Mouse (Mus musculus): ENCODE results near the gene Fam160a2.
"Not testable (repeated sequence)": the region's sequence is repeated elsewhere in the genome, so short reads cannot be mapped to it uniquely, and the experiment has no call there.

The Fam160a2 gene

GRCm38 (mm10) chr7:105394606-105395005 lies 5.2 kb downstream of the Fam160a2 start:
- DNase-seq (ENCODE audit: low read depth, low spot score), result no peak

- no peak for DNase-seq (ENCODE audit: low read depth, low spot score)
These were observed 9.6 kb downstream of the Fam160a2 start for GRCm38 (mm10) chr7:105390236-105390635.

GRCm38 (mm10) chr7:105387696-105388095 lies 12.2 kb downstream of the Fam160a2 start:
- no peak for DNase-seq (ENCODE audit: low read depth, low spot score)

GRCm38 (mm10) chr7:105380329-105380728 lies 19.5 kb downstream of the Fam160a2 start:
- DNase-seq (ENCODE audit: low read depth, low spot score), result no peak

- no peak for DNase-seq (ENCODE audit: low read depth, low spot score)
These were observed 25.0 kb downstream of the Fam160a2 start, which contains the start of gene Gm5901 for GRCm38 (mm10) chr7:105374866-105375265. Gm5901 (plus strand) TSS chr7:105375038.

- DNase-seq (ENCODE audit: low read depth, low spot score), result no peak
These were observed 25.9 kb downstream of the Fam160a2 start for GRCm38 (mm10) chr7:105373976-105374375.

- DNase-seq (ENCODE audit: low read depth, low spot score), result no peak
These were observed 26.3 kb downstream of the Fam160a2 start for GRCm38 (mm10) chr7:105373509-105373908.

- DNase-seq (ENCODE audit: low read depth, low spot score), result no peak
These were observed 26.9 kb downstream of the Fam160a2 start for GRCm38 (mm10) chr7:105372912-105373311.

GRCm38 (mm10) chr7:105368521-105368920 lies 31.3 kb downstream of the Fam160a2 start:
- no peak for DNase-seq (ENCODE audit: low read depth, low spot score)

GRCm38 (mm10) chr7:105367930-105368329 lies 31.9 kb downstream of the Fam160a2 start, which contains the start of gene Olfr692:
Olfr692 (plus strand) TSS chr7:105368230.
- no peak for DNase-seq (ENCODE audit: low read depth, low spot score)

- DNase-seq (ENCODE audit: low read depth, low spot score), result no peak
These were observed 32.6 kb downstream of the Fam160a2 start for GRCm38 (mm10) chr7:105367268-105367667.

GRCm38 (mm10) chr7:105361713-105362112 lies 38.1 kb downstream of the Fam160a2 start:
- DNase-seq (ENCODE audit: low read depth, low spot score), result no peak

- DNase-seq (ENCODE audit: low read depth, low spot score), result not testable (repeated sequence)
These were observed 43.4 kb downstream of the Fam160a2 start for GRCm38 (mm10) chr7:105356487-105356886.

GRCm38 (mm10) chr7:105356064-105356463 lies 43.8 kb downstream of the Fam160a2 start:
- not testable (repeated sequence) for DNase-seq (ENCODE audit: low read depth, low spot score)

- no peak for DNase-seq (ENCODE audit: low read depth, low spot score)
These were observed 57.1 kb downstream of the Fam160a2 start for GRCm38 (mm10) chr7:105342752-105343151.

- no peak for DNase-seq (ENCODE audit: low read depth, low spot score)
These were observed 57.7 kb downstream of the Fam160a2 start, which contains the start of gene Olfr691 for GRCm38 (mm10) chr7:105342170-105342569. Olfr691 (minus strand) TSS chr7:105342270.

GRCm38 (mm10) chr7:105334004-105334403 lies 65.8 kb downstream of the Fam160a2 start, which contains the start of gene Olfr690:
Olfr690 (minus strand) TSS chr7:105334104.
- no peak for DNase-seq (ENCODE audit: low read depth, low spot score)

GRCm38 (mm10) chr7:105325302-105325701 lies 74.6 kb downstream of the Fam160a2 start:
- DNase-seq (ENCODE audit: low read depth, low spot score), result no peak
